Mouse (Mus musculus) T-cell, adult 66 days (primary cell): ENCODE data around the gene Yars. TPM values are rescaled to one million over a fixed set of nuclear protein-coding genes. Genes with fewer than 3 reads are reported as not detected.

ENCODE experiments used
- total RNA-seq, 2 experiments: library from RNA; stranded (reverse); gene quantifications; 3 replicates in 1 of 2; 4 replicates in 1 of 2; pipeline ENCODE4 v1.2.4; 2023

The Yars gene
- 10 to 100 TPM; 59.0 to 71.4 TPM for total RNA-seq

DNA sequence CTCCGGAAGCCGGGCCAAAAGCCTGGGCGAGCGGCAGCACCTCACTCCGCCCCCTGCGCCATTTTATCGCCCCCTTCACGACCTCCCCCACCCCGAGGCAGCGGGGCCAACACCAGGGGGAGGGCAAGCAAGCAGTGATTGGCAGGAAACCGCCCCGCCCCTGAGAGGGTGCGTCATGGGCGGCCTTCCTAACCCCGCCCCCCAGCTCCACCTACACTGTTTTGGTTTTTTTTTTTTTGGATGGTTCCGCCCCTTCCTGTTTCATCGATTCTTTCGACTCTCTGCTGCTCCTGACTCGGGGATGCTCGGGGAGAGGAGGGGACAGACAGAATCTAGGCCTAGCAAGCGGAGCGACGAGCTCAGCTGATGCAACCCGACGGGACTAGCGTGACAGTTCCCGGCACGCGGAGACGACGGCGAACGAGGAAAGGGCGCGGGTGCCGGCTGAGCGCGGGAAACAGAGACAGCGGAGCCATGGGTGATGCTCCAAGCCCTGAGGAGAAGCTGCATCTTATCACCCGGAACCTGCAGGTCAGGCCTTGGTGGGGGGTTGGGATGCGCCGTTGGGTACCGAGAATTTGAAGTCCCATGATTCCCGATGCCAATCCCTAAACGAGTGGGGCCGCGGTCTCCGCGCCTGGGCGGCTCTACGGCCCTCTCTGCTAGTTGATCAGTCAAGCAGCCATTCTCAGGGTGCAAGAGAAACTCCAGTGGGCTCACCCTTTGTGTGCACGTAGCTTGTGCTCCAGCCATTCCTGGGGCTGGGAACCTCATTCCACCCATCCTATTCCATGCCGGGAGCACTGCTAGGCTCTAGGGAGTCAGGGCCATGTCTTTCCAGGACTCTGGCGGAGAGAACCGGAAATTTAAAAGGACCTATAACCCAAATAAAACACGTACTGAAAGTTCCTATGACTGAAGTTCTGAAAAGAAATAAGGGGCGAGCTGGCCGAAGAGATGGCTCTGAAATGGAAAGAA is at the start of gene Yars, which contains the start of gene S100pbp:
Gene Yars, plus strand, starts transcription at position 219 of the 978 bp plus-strand sequence.
Gene S100pbp, minus strand, starts transcription at position 186 of the 978 bp plus-strand sequence.

DNA sequence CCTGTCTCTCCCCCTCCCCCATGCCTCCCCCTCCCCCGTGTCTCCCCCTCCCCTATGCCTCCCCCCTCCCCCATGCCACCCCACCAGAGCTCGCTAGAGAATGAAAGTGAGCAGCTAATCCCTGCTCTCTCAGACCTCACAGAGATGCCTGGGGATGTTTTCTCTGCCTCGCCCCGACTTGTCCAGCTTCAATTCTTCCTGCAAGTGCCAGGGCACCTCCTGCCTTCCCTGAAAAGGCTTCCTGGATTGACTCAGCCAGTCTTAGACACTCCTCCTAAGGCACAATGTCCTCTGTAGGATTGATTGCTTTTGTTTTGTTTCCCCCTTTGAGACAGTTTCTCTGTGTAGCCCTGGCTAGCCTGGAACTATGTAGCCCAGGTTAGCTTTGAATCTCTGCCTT is 71.6 kb downstream of the Yars start, which contains the start of gene C77080:
Gene C77080, minus strand, starts transcription at position 209 of the 400 bp plus-strand sequence.

Other genes starting within 250 kb of the Yars start
- gene Azin2, start 227.3 kb upstream of the Yars start, total RNA-seq, result not detected
- gene Ak2, start 197.8 kb upstream of the Yars start, total RNA-seq, result 10 to 100 TPM; 49.8 to 59.2 TPM
- 10 to 100 TPM; 55.1 to 59.6 TPM for gene Rnf19b, start 131.5 kb upstream of the Yars start, total RNA-seq
- gene Tmem54, start 84.2 kb upstream of the Yars start, total RNA-seq, result not detected
- gene Hpca, start 67.7 kb upstream of the Yars start, total RNA-seq, result not detected
- under 1 TPM in 1 of 2 experiments, not detected in 1; 0.21 TPM for gene Fndc5, start 52.8 kb upstream of the Yars start, total RNA-seq
- gene S100pbp, start within 50 bp of the Yars start, total RNA-seq, result 10 to 100 TPM; 43.5 to 50.3 TPM
- gene C77080, start 71.6 kb downstream of the Yars start, total RNA-seq, result under 1 TPM; 0.15 TPM
- not detected for gene Sync, start 97.9 kb downstream of the Yars start, total RNA-seq
- gene Rbbp4, start 145.6 kb downstream of the Yars start, total RNA-seq, result 100 to 1,000 TPM; 136 to 156 TPM
- 10 to 100 TPM; 32.1 to 52.3 TPM for gene Zbtb8os, start 145.9 kb downstream of the Yars start, total RNA-seq
- gene Zbtb8a, start 188.4 kb downstream of the Yars start, total RNA-seq, result 1 to 10 TPM; 4.1 to 4.9 TPM